ENCODE assay signal across 24 mouse cellular contexts in the genomic region with DNA sequence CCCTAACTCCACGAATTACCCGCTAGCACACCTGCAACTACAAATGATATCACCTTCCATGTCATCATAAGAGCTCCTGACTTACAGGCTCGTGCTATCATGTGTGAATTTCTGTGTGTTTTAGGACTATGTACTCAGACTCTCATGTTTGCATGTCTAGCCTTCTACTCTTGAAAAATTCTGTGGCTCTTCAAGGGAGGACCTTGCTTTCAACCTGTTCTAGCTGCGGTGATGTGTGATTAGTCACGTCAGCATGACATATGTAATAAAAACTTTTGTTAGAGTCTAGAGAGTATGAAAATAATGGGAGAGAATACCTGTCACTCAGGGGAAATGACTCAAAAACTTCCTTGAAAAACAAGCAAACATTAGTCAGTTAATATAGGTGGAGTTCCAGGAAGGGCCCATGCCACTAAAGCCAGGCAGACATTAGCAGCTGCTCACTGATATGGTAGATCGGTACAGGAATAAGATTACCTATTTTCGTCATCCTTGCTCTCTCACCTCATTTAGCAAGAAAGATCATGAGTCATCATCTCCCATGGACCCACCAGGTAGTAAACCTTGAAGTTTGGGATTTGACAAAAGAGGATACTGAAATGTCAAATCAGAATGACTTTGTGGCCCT. TPM values are rescaled to one million over a fixed set of nuclear protein-coding genes. Genes with fewer than 3 reads are reported as not detected.
DNase-seq lines count a peak whose midpoint lies in the region; ATAC-seq and TF ChIP-seq lines count a peak whose summit lies in the region.
"Had no signal": no experiment of that assay in that cellular context is flagged by ENCODE, and none has a peak within 500 bp of the region (broad histone marks: within the 10 kb centered on the region; RNA-seq: fewer than 3 reads in every experiment).

No protein-coding gene starts in this region.

- H3K9ac ChIP-seq in intestine, embryonic 16.5 days (ENCODE audit: low read depth, low read length) = no peak overlapping the region
- H3K9ac ChIP-seq in intestine, embryonic 15.5 days = no peak overlapping the region
- H3K9ac ChIP-seq in stomach, embryonic 16.5 days (ENCODE audit: low read length) = no peak overlapping the region
- no peak overlapping the region for H3K9ac ChIP-seq in hindbrain, postnatal 0 days (replicated peaks; ENCODE audit: low read length)
- H3K9ac ChIP-seq: embryonic facial prominence, embryonic 13.5 days; forebrain, embryonic 13.5 days; forebrain, postnatal 0 days; heart, embryonic 13.5 days; hindbrain, embryonic 12.5 days had no signal

- WGBS in intestine, embryonic 16.5 days = 73% methylated on average over 7 of the region's 7 CpGs
- WGBS in intestine, embryonic 15.5 days = 82% methylated on average over 7 of the region's 7 CpGs
- 70% methylated on average over 7 of the region's 7 CpGs for WGBS in stomach, embryonic 16.5 days
- WGBS in hindbrain, postnatal 0 days = 90% methylated on average over 7 of the region's 7 CpGs

- no peak for TF ChIP-seq CTCF in E14TG2a.4 (conservative IDR thresholded peaks at IDR 0.05; ENCODE audit: low read length)
- no peak for TF ChIP-seq CTCF in hindbrain, postnatal 0 days (IDR thresholded peaks at IDR 0.05; ENCODE audit: low read depth)

- no peak overlapping the region for H3K4me3 ChIP-seq in intestine, embryonic 16.5 days (ENCODE audit: low read length)
- no peak overlapping the region for H3K4me3 ChIP-seq in intestine, embryonic 15.5 days (replicated peaks)
- H3K4me3 ChIP-seq in E14TG2a.4 (replicated peaks; ENCODE audit: low read length) = peak overlapping the region; percentile 61
- H3K4me3 ChIP-seq in stomach, embryonic 16.5 days (replicated peaks; ENCODE audit: low read length) = no peak overlapping the region
- no peak overlapping the region for H3K4me3 ChIP-seq in hindbrain, postnatal 0 days (ENCODE audit: low read length)
- H3K4me3 ChIP-seq: embryonic facial prominence, embryonic 13.5 days; forebrain, embryonic 13.5 days; heart, embryonic 13.5 days; hindbrain, embryonic 12.5 days had no signal

- H3K36me3 ChIP-seq in intestine, embryonic 16.5 days (ENCODE audit: control insufficient read depth, insufficient read depth, low read length) = no peaks in the 10 kb centered on the region
- H3K36me3 ChIP-seq in intestine, embryonic 15.5 days = no peaks in the 10 kb centered on the region
- no peaks in the 10 kb centered on the region for H3K36me3 ChIP-seq in E14TG2a.4 (ENCODE audit: insufficient read depth, low read length)
- no peaks in the 10 kb centered on the region for H3K36me3 ChIP-seq in stomach, embryonic 16.5 days (ENCODE audit: control insufficient read depth, insufficient read depth, low read length)
- no peaks in the 10 kb centered on the region for H3K36me3 ChIP-seq in hindbrain, postnatal 0 days (ENCODE audit: insufficient read depth, low read length)
- H3K36me3 ChIP-seq: embryonic facial prominence, embryonic 13.5 days; heart, embryonic 13.5 days; hindbrain, embryonic 12.5 days had no signal

- H3K27me3 ChIP-seq in intestine, embryonic 16.5 days (replicated peaks; ENCODE audit: control insufficient read depth, insufficient read depth, low read length) = no peaks in the 10 kb centered on the region
- H3K27me3 ChIP-seq in intestine, embryonic 15.5 days (replicated peaks) = no peaks in the 10 kb centered on the region
- H3K27me3 ChIP-seq in E14TG2a.4 (ENCODE audit: insufficient read depth, low read length) = peaks cover 2% of the 10 kb centered on the region; the same call in 1 of the 2 replicates
- H3K27me3 ChIP-seq in stomach, embryonic 16.5 days (ENCODE audit: control insufficient read depth, insufficient read depth, low read length) = no peaks in the 10 kb centered on the region
- H3K27me3 ChIP-seq in hindbrain, postnatal 0 days (ENCODE audit: insufficient read depth, low read length) = no peaks in the 10 kb centered on the region
- H3K27me3 ChIP-seq: embryonic facial prominence, embryonic 13.5 days; forebrain, embryonic 13.5 days; heart, embryonic 13.5 days; hindbrain, embryonic 12.5 days had no signal

- peak; percentile 61 for DNase-seq in R1 (ENCODE audit: low read depth, low spot score)
- DNase-seq in left cerebral cortex, adult 11 months (ENCODE audit: low spot score) = no peak
- no peak for DNase-seq in hindbrain, postnatal 0 days (ENCODE audit: low spot score)
- DNase-seq: adrenal gland, postnatal 10 days; cerebellum, adult 18-20 months; cerebellum, adult 9-11 months; cerebellum, postnatal 36 days; forebrain, postnatal 0 days; gastrocnemius, postnatal 25 days; heart, postnatal 4 days had no signal

- peaks cover 6% of the 10 kb centered on the region; the same call in 1 of the 2 replicates for H3K4me1 ChIP-seq in intestine, embryonic 16.5 days (ENCODE audit: control insufficient read depth, insufficient read depth, low read length)
- H3K4me1 ChIP-seq in intestine, embryonic 15.5 days (replicated peaks) = no peaks in the 10 kb centered on the region
- H3K4me1 ChIP-seq in E14TG2a.4 (replicated peaks; ENCODE audit: low read depth, low read length) = peaks cover 25% of the 10 kb centered on the region
- no peaks in the 10 kb centered on the region for H3K4me1 ChIP-seq in stomach, embryonic 16.5 days (ENCODE audit: control insufficient read depth, insufficient read depth, low read length)
- H3K4me1 ChIP-seq in hindbrain, postnatal 0 days (ENCODE audit: insufficient read depth, low read length) = no peaks in the 10 kb centered on the region
- H3K4me1 ChIP-seq: forebrain, embryonic 13.5 days; heart, embryonic 13.5 days; hindbrain, embryonic 12.5 days had no signal

- ATAC-seq in intestine, embryonic 16.5 days = peak; percentile 28; the same call in 1 of the 2 replicates
- no peak for ATAC-seq in intestine, embryonic 15.5 days
- peak; percentile 56; the same call in 1 of the 2 replicates for ATAC-seq in stomach, embryonic 16.5 days (ENCODE audit: insufficient read depth, low FRiP score)
- ATAC-seq in erythroid progenitor cell, adult 5-6 weeks (replicated peaks; ENCODE audit: low FRiP score, poor library complexity, severe bottlenecking) = no peak
- ATAC-seq in hindbrain, postnatal 0 days = no peak
- ATAC-seq: forebrain, embryonic 13.5 days; forebrain, postnatal 0 days; hindbrain, embryonic 16.5 days; Patski had no signal

- H3K4me2 ChIP-seq in intestine, embryonic 16.5 days (ENCODE audit: low read depth, low read length) = no peak overlapping the region
- no peak overlapping the region for H3K4me2 ChIP-seq in intestine, embryonic 15.5 days (replicated peaks)
- no peak overlapping the region for H3K4me2 ChIP-seq in stomach, embryonic 16.5 days (ENCODE audit: low read depth, low read length)
- no peak overlapping the region for H3K4me2 ChIP-seq in hindbrain, postnatal 0 days (ENCODE audit: low read depth, low read length)
- H3K4me2 ChIP-seq: embryonic facial prominence, embryonic 13.5 days; forebrain, embryonic 13.5 days; heart, embryonic 13.5 days; hindbrain, embryonic 12.5 days had no signal

- H3K9me3 ChIP-seq in intestine, embryonic 16.5 days (ENCODE audit: control insufficient read depth, low read length) = no peaks in the 10 kb centered on the region
- H3K9me3 ChIP-seq in intestine, embryonic 15.5 days = no peaks in the 10 kb centered on the region
- no peaks in the 10 kb centered on the region for H3K9me3 ChIP-seq in E14TG2a.4 (ENCODE audit: low read length)
- H3K9me3 ChIP-seq in stomach, embryonic 16.5 days (replicated peaks; ENCODE audit: control insufficient read depth, low read length) = no peaks in the 10 kb centered on the region
- H3K9me3 ChIP-seq in hindbrain, postnatal 0 days (ENCODE audit: low read length) = no peaks in the 10 kb centered on the region
- H3K9me3 ChIP-seq: embryonic facial prominence, embryonic 13.5 days; forebrain, embryonic 13.5 days; heart, embryonic 13.5 days; hindbrain, embryonic 12.5 days had no signal

- H3K27ac ChIP-seq in intestine, embryonic 16.5 days (ENCODE audit: low read length) = 0 out of 2 replicates have a peak overlapping the region, but pooled peaks have one; percentile 31
- no peak overlapping the region for H3K27ac ChIP-seq in intestine, embryonic 15.5 days
- H3K27ac ChIP-seq in stomach, embryonic 16.5 days (ENCODE audit: low read length) = peak overlapping the region; percentile 42
- no peak overlapping the region for H3K27ac ChIP-seq in hindbrain, postnatal 0 days
- H3K27ac ChIP-seq: embryonic facial prominence, embryonic 13.5 days; forebrain, embryonic 13.5 days; heart, embryonic 13.5 days; hindbrain, embryonic 12.5 days had no signal

RNA-seq across cellular contexts. Expression of a gene that starts 15.0 kb away (rescaled TPM):
- 123 and 134 TPM in 2 replicates for polyA plus RNA-seq in intestine, embryonic 16.5 days (2015; fragmentation: Nextera tagmentation; extraction: Ambion mirVana)
- polyA plus RNA-seq in intestine, embryonic 15.5 days (2015; fragmentation: Nextera tagmentation; extraction: Ambion mirVana) = 74.8 and 89.0 TPM in 2 replicates
- 31.9 and 40.1 TPM in 2 replicates for polyA plus RNA-seq in stomach, embryonic 16.5 days (2015; fragmentation: Nextera tagmentation; extraction: Ambion mirVana)
- total RNA-seq in erythroid progenitor cell, adult 5-6 weeks (2015; ENCODE audit: low replicate concordance) = not detected in 2 replicates
- not detected in 2 replicates for total RNA-seq in erythroid progenitor cell, adult 5-6 weeks (2017; ENCODE audit: low replicate concordance)
- not detected in 2 replicates for total RNA-seq in hindbrain, postnatal 0 days (2014; rRNA removed)
- 0.13 TPM in 1 of 2 replicates, not detected in the other for polyA plus RNA-seq in hindbrain, postnatal 0 days (2015; fragmentation: Nextera tagmentation; extraction: Ambion mirVana)
- total RNA-seq: forebrain, postnatal 0 days; granulocyte monocyte progenitor cell, adult 5-6 weeks had no signal
- polyA plus RNA-seq: C2C12; heart, embryonic 13.5 days; heart, postnatal 0 days; Patski had no signal

Comparison
In these comparisons a context has a peak if more than half of its experiments do, and no peak if none do; other contexts are left out.
1. ATAC-seq: peak in intestine, embryonic 16.5 days (single experiment) and stomach, embryonic 16.5 days (single experiment); none in intestine, embryonic 15.5 days (single experiment), erythroid progenitor cell, adult 5-6 weeks (single experiment) and hindbrain, postnatal 0 days (single experiment).
2. H3K27ac ChIP-seq: peak in intestine, embryonic 16.5 days (single experiment) and stomach, embryonic 16.5 days (single experiment); none in intestine, embryonic 15.5 days (single experiment) and hindbrain, postnatal 0 days (single experiment).
3. RNA of a gene that starts 15.0 kb away (polyA plus RNA-seq): 123 to 134 TPM in intestine, embryonic 16.5 days, 74.8 to 89.0 TPM in intestine, embryonic 15.5 days and 31.9 to 40.1 TPM in stomach, embryonic 16.5 days; 0.13 TPM in hindbrain, postnatal 0 days; every median in the first group is over 10 times any median in the second.